Mouse (Mus musculus) liver, embryonic 16.5 days (tissue): ENCODE measurements around the gene Celf2. TPM values are rescaled to one million over a fixed set of nuclear protein-coding genes. Genes with fewer than 3 reads are reported as not detected.

Source experiments
- ATAC-seq: fragments of 200-750 bp; cut with Nextera tagmentation; 2 replicates; pipeline ENCODE4 v1.8.0; 2017; ENCODE audit warnings: low read depth, mild to moderate bottlenecking, moderate number of reproducible peaks, moderate library complexity
- H3K27ac ChIP-seq: fragments of 300-500 bp; sonication (generic); 2 replicates; pipeline ENCODE4 v1.5.1; 2014; ENCODE audit warnings: mild to moderate bottlenecking, low read length
- H3K27me3 ChIP-seq: fragments of 300-500 bp; sonication (generic); 2 replicates; pipeline ENCODE4 v1.6.1; 2014; ENCODE audit warnings: low read depth, low read length, mixed read lengths; ENCODE audit not compliant: control insufficient read depth, insufficient read depth
- H3K36me3 ChIP-seq: fragments of 300-500 bp; sonication (generic); 2 replicates; pipeline ENCODE4 v1.6.1; 2014; ENCODE audit warnings: mild to moderate bottlenecking; ENCODE audit not compliant: control insufficient read depth, insufficient read depth
- H3K4me1 ChIP-seq: fragments of 300-500 bp; sonication (generic); 2 replicates; pipeline ENCODE4 v1.6.1; 2014; ENCODE audit warnings: low read depth, low read length, mixed read lengths; ENCODE audit not compliant: control insufficient read depth
- H3K4me2 ChIP-seq: fragments of 300-500 bp; sonication (generic); 2 replicates; pipeline ENCODE4 v1.6.1; 2014; ENCODE audit warnings: low read depth, low read length, mixed read lengths
- H3K4me3 ChIP-seq: fragments of 300-500 bp; sonication (generic); 2 replicates; pipeline ENCODE4 v1.5.1; 2014; ENCODE audit warnings: low read depth, mild to moderate bottlenecking, low read length
- H3K9ac ChIP-seq: fragments of 300-500 bp; sonication (generic); 2 replicates; pipeline ENCODE4 v1.6.1; 2014; ENCODE audit warnings: low read depth, low read length
- H3K9me3 ChIP-seq: fragments of 300-500 bp; sonication (generic); replicated peaks from 2 replicates; pipeline ENCODE4 v1.6.1; 2016; ENCODE audit warnings: low read length; ENCODE audit not compliant: control insufficient read depth
- WGBS: fragments of 180-500 bp; shearing (Covaris S2); extraction: QIAGEN DNeasy Blood & Tissue Kit; methylation state at CpG from one replicate; pipeline ENCODE4 v1.1.7; 2014; ENCODE audit not compliant: insufficient replicate concordance; 5-methylcytosine and 5-hydroxymethylcytosine counted together
- polyA plus RNA-seq: library from polyadenylated mRNA; unstranded; fragments of >200 nt; fragmentation: Nextera tagmentation; extraction: Ambion mirVana; gene quantifications from 2 replicates; pipeline ENCODE4 v1.2.1, GENCODE M21; 2015

Celf2 gene
- polyA plus RNA-seq, 1 experiment from 2014 or later: 10.0 TPM

- Histone ChIP-seq H3K4me2 (no peak overlapping the region), H3K27ac (no peak overlapping the region), H3K4me3 (no peak overlapping the region), H3K9me3 (no peaks in the 10 kb centered on the region), H3K4me1 (no peaks in the 10 kb centered on the region), H3K36me3 (no peaks in the 10 kb centered on the region), H3K9ac (no peak overlapping the region), H3K27me3 (no peaks in the 10 kb centered on the region)
- WGBS: 69% methylated on average over 3 of the region's 3 CpGs
- ATAC-seq: no peak
Observed at GRCm38 (mm10) chr2:7358816-7359215, 150.5 kb downstream of the Celf2 start.

DNA sequence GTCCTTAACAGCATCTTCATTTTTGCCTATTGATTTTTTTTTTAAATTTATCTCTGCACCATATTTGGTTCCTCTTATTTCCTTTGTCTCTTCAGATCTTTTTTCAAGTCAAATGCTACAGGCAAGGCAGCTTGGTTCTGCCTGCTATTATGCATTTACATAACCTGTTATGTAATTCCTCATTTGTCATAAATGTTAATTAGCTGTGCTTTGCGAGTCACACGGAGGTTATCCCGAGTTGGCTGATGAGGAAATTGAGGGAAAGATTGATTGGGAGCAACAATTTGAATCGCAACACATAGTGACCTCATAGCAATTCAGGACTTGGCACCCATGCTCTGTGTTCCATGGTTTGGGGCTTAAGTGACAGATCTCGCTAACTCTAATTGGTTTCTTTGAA lies 158.1 kb downstream of the Celf2 start:
- no peak overlapping the region for H3K27ac ChIP-seq
- no peak for ATAC-seq
- H3K9ac ChIP-seq: no peak overlapping the region
- no peaks in the 10 kb centered on the region for H3K36me3 ChIP-seq
- no peaks in the 10 kb centered on the region for H3K27me3 ChIP-seq
- H3K9me3 ChIP-seq: no peaks in the 10 kb centered on the region
- H3K4me2 ChIP-seq: no peak overlapping the region
- 58% methylated on average over 5 of the region's 5 CpGs for WGBS
- no peaks in the 10 kb centered on the region for H3K4me1 ChIP-seq
- H3K4me3 ChIP-seq: no peak overlapping the region

DNA sequence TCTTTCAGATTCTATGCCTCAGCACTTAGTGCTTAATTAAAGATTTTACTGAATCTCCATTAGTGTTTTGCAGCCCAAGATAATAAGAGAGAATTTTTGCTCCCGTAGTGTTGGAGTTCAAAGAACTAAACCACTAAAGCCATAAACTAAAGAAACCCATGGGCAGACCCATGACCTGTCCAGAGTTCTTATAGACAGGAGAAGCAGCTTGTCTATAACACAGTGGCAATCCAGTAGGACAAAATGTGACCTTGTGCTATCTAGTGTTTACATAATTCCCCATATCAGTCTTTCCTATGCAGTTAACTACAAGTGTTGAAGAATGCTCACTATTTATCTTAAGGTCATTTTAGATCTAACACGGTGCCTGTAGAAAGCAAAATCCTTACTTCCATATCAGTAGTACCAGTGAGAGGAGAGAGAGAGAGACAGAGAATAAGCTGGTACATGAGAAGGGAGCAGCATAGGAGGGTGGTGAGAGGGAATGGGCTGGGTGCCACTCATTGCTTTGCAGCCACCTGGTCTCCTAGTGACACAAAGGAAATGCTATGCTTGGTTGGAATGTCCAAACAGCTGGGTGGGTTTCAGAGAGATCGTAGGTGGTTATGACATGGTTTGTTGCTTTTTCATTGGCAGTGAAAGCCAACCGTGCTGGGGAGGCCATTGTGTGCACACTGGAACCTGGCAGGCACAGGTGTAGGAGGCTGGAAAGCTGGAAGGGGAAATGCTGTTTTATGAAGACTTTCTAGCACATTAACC lies 162.5 kb downstream of the Celf2 start:
- Histone ChIP-seq H3K4me1 (no peaks in the 10 kb centered on the region), H3K27me3 (no peaks in the 10 kb centered on the region), H3K4me2 (no peak overlapping the region), H3K9me3 (no peaks in the 10 kb centered on the region), H3K27ac (no peak overlapping the region), H3K4me3 (no peak overlapping the region), H3K36me3 (no peaks in the 10 kb centered on the region), H3K9ac (no peak overlapping the region)
- whole genome bisulfite sequencing: 54% methylated on average over 4 of the region's 4 CpGs
- no peak for ATAC-seq

DNA sequence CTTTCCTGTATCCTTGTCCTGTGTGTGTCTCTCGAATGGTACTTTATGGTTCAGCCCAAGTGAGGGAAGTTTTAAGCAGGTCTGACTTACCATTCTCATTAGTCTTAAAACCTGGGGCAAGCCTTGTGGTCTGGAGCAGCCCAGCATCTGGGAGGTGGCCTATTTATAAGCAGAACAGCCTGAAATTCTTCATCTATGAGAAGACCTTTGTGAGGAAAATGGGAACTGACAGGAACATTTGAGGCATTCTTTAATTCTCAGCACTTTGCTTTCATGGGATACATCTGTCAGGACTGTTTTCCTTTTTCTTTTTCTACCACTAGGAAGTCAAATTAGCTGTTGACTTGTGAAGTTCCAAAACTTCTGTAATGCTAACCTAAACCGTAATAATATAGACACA lies 164.4 kb downstream of the Celf2 start:
- 55% methylated on average over 2 of the region's 2 CpGs for WGBS
- Histone ChIP-seq H3K4me2 (no peak overlapping the region), H3K4me1 (no peaks in the 10 kb centered on the region), H3K27ac (no peak overlapping the region), H3K4me3 (no peak overlapping the region), H3K9me3 (no peaks in the 10 kb centered on the region), H3K9ac (no peak overlapping the region), H3K27me3 (no peaks in the 10 kb centered on the region), H3K36me3 (no peaks in the 10 kb centered on the region)
- no peak for ATAC-seq

DNA sequence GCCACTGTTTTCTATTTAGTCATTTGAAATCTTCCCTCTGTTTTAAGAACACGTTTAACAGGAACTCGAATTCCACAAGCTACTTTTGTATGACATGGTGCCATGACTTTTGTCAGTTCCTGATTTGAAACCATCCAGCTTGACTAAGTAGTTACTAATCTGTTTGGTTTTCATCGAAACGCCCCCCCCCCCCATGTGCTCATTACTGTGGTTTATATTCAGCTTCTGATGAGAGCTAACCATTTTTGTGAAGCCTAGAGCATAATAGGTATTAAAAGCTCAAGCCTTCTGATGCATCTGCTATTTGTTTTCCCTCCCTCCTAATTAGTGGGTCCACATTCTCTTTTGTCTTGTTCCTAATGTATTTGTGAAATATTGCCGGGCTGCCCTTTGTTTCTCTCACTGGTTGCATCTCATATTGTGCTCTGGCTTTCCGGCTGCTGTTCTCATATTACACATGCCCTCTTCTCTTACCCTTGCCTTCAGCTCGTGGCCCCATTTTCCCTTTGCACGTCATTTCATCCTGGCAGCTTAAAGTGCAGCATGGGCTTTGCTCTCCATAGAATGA lies 166.4 kb downstream of the Celf2 start:
- no peaks in the 10 kb centered on the region for H3K36me3 ChIP-seq
- no peak for ATAC-seq
- no peak overlapping the region for H3K27ac ChIP-seq
- H3K4me3 ChIP-seq: no peak overlapping the region
- H3K27me3 ChIP-seq: no peaks in the 10 kb centered on the region
- no peaks in the 10 kb centered on the region for H3K9me3 ChIP-seq
- no peaks in the 10 kb centered on the region for H3K4me1 ChIP-seq
- no peak overlapping the region for H3K4me2 ChIP-seq
- no peak overlapping the region for H3K9ac ChIP-seq
- 59% methylated on average over 8 of the region's 8 CpGs for WGBS

DNA sequence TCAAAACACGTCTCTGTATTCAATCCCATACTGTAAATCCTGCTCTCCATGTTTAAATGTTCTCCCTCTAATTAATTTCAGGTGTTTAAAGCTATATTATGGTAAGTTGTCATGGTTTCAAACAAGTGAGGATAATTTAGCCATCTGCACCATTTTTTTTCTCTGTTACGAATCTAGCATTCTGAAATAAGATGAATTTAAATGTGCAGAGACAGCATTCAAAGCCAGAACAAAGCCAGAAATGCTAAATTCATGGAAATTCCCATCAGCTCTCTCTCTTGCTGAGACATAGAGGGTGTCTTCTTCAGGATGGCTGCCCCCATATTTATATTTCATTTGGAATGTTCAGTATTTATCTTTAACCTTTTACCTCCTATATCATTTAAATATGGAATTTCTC lies 174.5 kb downstream of the Celf2 start:
- WGBS: 54% methylated on average over 2 of the region's 2 CpGs
- Histone ChIP-seq H3K9me3 (no peaks in the 10 kb centered on the region), H3K27ac (no peak overlapping the region), H3K36me3 (no peaks in the 10 kb centered on the region), H3K9ac (no peak overlapping the region), H3K4me3 (no peak overlapping the region), H3K4me2 (no peak overlapping the region), H3K4me1 (no peaks in the 10 kb centered on the region), H3K27me3 (no peaks in the 10 kb centered on the region)
- ATAC-seq: no peak

DNA sequence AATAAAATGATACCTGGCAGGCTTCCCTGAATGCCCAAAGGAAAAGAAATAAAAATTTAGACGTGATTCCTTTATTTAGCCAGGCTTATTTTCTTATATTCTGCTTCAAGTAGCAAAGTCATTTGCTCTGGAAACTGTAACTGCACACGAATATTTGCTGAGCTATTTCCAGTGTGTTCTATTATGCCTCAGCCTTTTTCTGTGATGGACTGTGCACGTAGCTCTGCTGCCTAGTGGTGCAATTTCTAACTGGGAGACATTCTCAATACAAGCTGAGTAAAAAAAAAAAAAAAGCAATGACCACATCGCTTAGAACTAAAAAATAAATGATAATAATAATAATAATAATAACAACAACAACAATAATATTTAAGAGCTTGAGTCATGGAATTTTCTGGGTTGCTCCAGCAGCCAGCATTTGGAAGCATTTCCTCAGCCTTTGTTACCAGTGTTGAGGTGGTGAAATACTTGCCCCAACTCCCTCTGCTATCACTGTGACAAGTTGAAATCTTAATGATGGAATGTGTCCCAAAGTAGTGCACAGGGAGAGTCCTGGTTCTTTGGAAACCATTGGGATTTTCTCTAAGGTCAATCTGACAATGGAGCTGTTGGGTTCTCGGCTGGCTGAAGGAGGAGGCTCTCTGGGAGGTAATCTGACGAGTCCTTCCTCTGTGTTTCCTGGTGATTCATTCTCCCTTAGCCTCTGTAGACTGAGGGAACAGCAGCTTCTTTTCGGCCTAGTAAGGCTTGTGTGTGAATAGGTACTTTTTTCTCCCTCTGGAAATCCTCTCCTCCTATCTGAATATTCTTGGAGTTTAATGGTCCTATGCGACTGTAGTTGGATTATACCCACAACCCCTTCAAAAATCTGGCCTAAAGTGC lies 181.1 kb downstream of the Celf2 start:
- H3K4me2 ChIP-seq: no peak overlapping the region
- no peak overlapping the region for H3K4me3 ChIP-seq
- no peaks in the 10 kb centered on the region for H3K36me3 ChIP-seq
- H3K9me3 ChIP-seq: no peaks in the 10 kb centered on the region
- no peak overlapping the region for H3K27ac ChIP-seq
- no peaks in the 10 kb centered on the region for H3K4me1 ChIP-seq
- H3K27me3 ChIP-seq: no peaks in the 10 kb centered on the region
- ATAC-seq: no peak
- WGBS: 43% methylated on average over 8 of the region's 8 CpGs
- no peak overlapping the region for H3K9ac ChIP-seq

DNA sequence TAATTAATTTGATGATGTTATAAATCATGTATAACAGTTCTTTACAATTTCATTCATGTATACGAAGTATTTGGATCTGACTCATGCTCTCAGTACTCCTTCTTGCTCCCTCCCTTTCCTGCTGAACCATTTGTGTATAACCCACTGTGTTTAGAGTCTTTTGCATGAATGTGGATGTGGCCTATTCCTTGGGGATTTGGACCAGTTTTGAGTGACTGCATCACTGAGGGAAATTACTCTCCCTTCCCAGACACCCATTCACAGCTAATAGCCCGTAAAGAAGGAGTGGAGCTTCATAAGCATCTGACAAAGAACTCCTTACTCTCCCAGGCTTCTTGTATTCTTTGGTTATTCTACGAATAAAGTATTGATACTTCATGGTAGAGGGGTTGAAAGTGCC lies 189.6 kb downstream of the Celf2 start:
- H3K27me3 ChIP-seq: no peaks in the 10 kb centered on the region
- no peak for ATAC-seq
- no peaks in the 10 kb centered on the region for H3K9me3 ChIP-seq

GRCm38 (mm10) chr2:7311776-7312175 lies 197.6 kb downstream of the Celf2 start:
- WGBS: 73% methylated on average over 3 of the region's 3 CpGs
- ATAC-seq: no peak
- no peaks in the 10 kb centered on the region for H3K36me3 ChIP-seq
- H3K4me1 ChIP-seq: no peaks in the 10 kb centered on the region
- H3K27me3 ChIP-seq: no peaks in the 10 kb centered on the region
- no peak overlapping the region for H3K4me3 ChIP-seq
- H3K9me3 ChIP-seq: no peaks in the 10 kb centered on the region
- H3K9ac ChIP-seq: no peak overlapping the region
- H3K27ac ChIP-seq: no peak overlapping the region
- no peak overlapping the region for H3K4me2 ChIP-seq

More for the DNA sequence above, 189.6 kb downstream of the Celf2 start:
- H3K36me3 ChIP-seq: no peaks in the 10 kb centered on the region
- H3K9ac ChIP-seq: no peak overlapping the region
- no peak overlapping the region for H3K27ac ChIP-seq
- H3K4me2 ChIP-seq: no peak overlapping the region
- no peaks in the 10 kb centered on the region for H3K4me1 ChIP-seq
- H3K4me3 ChIP-seq: no peak overlapping the region
- WGBS: 51% methylated on average over 3 of the region's 3 CpGs
